In genomic region chr2:130738019-130738418, GRCm38 (mm10) we compare ENCODE assay signal across 31 mouse cellular contexts. TPM values are rescaled to one million over a fixed set of nuclear protein-coding genes. Genes with fewer than 3 reads are reported as not detected.
DNase-seq lines count a peak whose midpoint lies in the region; ATAC-seq and TF ChIP-seq lines count a peak whose summit lies in the region.
"Had no signal": no experiment of that assay in that cellular context is flagged by ENCODE, and none has a peak within 500 bp of the region (broad histone marks: within the 10 kb centered on the region; RNA-seq: fewer than 3 reads in every experiment).

No protein-coding gene starts in this region.

- WGBS in heart, postnatal 0 days: 70% methylated on average over 6 of the region's 6 CpGs

- TF ChIP-seq CTCF in heart, postnatal 0 days (IDR thresholded peaks at IDR 0.05; ENCODE audit: low read depth): no peak

- no peaks in the 10 kb centered on the region for H3K27me3 ChIP-seq in heart, postnatal 0 days (ENCODE audit: control insufficient read depth, insufficient read depth, low read length)
- H3K27me3 ChIP-seq: embryonic facial prominence, embryonic 15.5 days; forebrain, embryonic 12.5 days; hindbrain, embryonic 12.5 days; intestine, embryonic 15.5 days; limb, embryonic 12.5 days; liver, embryonic 15.5 days; midbrain, embryonic 15.5 days; neural tube, embryonic 15.5 days had no signal

- intact Hi-C loops in left cerebral cortex, postnatal 10 days (cut with DNase I): no loop called here

- H3K4me3 ChIP-seq in heart, postnatal 0 days (ENCODE audit: low read depth, low read length): no peak overlapping the region
- H3K4me3 ChIP-seq: embryonic facial prominence, embryonic 10.5 days; embryonic facial prominence, embryonic 15.5 days; forebrain, embryonic 12.5 days; hindbrain, embryonic 12.5 days; intestine, embryonic 15.5 days; limb, embryonic 12.5 days; liver, embryonic 15.5 days; midbrain, embryonic 10.5 days; midbrain, embryonic 15.5 days; neural tube, embryonic 15.5 days had no signal

- no peak overlapping the region for H3K4me2 ChIP-seq in heart, postnatal 0 days (ENCODE audit: low read depth, low read length)
- H3K4me2 ChIP-seq: embryonic facial prominence, embryonic 15.5 days; forebrain, embryonic 12.5 days; hindbrain, embryonic 12.5 days; intestine, embryonic 15.5 days; limb, embryonic 12.5 days; liver, embryonic 15.5 days; lung, embryonic 14.5 days; midbrain, embryonic 15.5 days; neural tube, embryonic 15.5 days had no signal

- no peaks in the 10 kb centered on the region for H3K9me3 ChIP-seq in heart, postnatal 0 days (replicated peaks; ENCODE audit: control insufficient read depth, low read length)
- H3K9me3 ChIP-seq: embryonic facial prominence, embryonic 10.5 days; embryonic facial prominence, embryonic 15.5 days; forebrain, embryonic 12.5 days; hindbrain, embryonic 12.5 days; intestine, embryonic 15.5 days; limb, embryonic 12.5 days; liver, embryonic 15.5 days; midbrain, embryonic 10.5 days; midbrain, embryonic 15.5 days; neural tube, embryonic 15.5 days had no signal

- no peak for TF ChIP-seq EP300 in heart, postnatal 0 days (IDR thresholded peaks at IDR 0.05; ENCODE audit: low read depth)

- no peak for DNase-seq in heart, postnatal 0 days (ENCODE audit: low spot score)
- no peak for DNase-seq in heart, postnatal 4 days
- DNase-seq in left cerebral cortex, adult 18-20 months (ENCODE audit: low spot score in 2 of 2): peak; percentile 63 to 64
- DNase-seq in left cerebral cortex, postnatal 10 days (ENCODE audit: extremely low spot score in 1 of 2, low spot score in 2 of 2): no peak
- peak; percentile 84 for DNase-seq in brain, adult 2 months (ENCODE audit: low read depth, low spot score)
- DNase-seq in left cerebral cortex, adult 9 months (ENCODE audit: low spot score in 2 of 2): peak; percentile 48 to 56
- no peak for DNase-seq in lung, postnatal 10 days
- no peak for DNase-seq in adrenal gland, adult (ENCODE audit: inconsistent age in 2 of 2, low spot score in 1 of 2)
- DNase-seq: adrenal gland, adult 8-10 months; cerebellum, adult 8-10 months; cerebellum, postnatal 25 days; gastrocnemius, postnatal 14 days; kidney, adult 2 months; kidney, postnatal 36 days; lung, embryonic 14.5 days; retina, postnatal 1 day; thymus, postnatal 4 days had no signal

- 0 out of 2 replicates have a peak overlapping the region, but pooled peaks have one; percentile 20 for H3K27ac ChIP-seq in heart, postnatal 0 days (ENCODE audit: low read depth)
- H3K27ac ChIP-seq: embryonic facial prominence, embryonic 10.5 days; embryonic facial prominence, embryonic 15.5 days; forebrain, embryonic 12.5 days; hindbrain, embryonic 12.5 days; hindbrain, postnatal 0 days; intestine, embryonic 15.5 days; limb, embryonic 12.5 days; liver, embryonic 15.5 days; midbrain, embryonic 10.5 days; midbrain, embryonic 15.5 days; neural tube, embryonic 15.5 days had no signal

- H3K36me3 ChIP-seq in heart, postnatal 0 days (replicated peaks; ENCODE audit: control insufficient read depth, insufficient read depth, low read length): peaks cover 96% of the 10 kb centered on the region

- ATAC-seq in heart, postnatal 0 days (ENCODE audit: insufficient read depth, low read depth): no peak
- ATAC-seq: CD4-positive, CD25-positive, alpha-beta regulatory T cell, adult 4 months; hindbrain, postnatal 0 days; intestine, embryonic 15.5 days; midbrain, embryonic 15.5 days had no signal

- no peak overlapping the region for H3K9ac ChIP-seq in heart, postnatal 0 days (replicated peaks; ENCODE audit: low read depth, low read length)
- H3K9ac ChIP-seq: embryonic facial prominence, embryonic 15.5 days; forebrain, embryonic 12.5 days; hindbrain, embryonic 12.5 days; intestine, embryonic 15.5 days; limb, embryonic 12.5 days; liver, embryonic 15.5 days; lung, embryonic 14.5 days; midbrain, embryonic 15.5 days; neural tube, embryonic 15.5 days had no signal

- H3K4me1 ChIP-seq in heart, postnatal 0 days (ENCODE audit: control insufficient read depth, insufficient read depth): no peaks in the 10 kb centered on the region
- H3K4me1 ChIP-seq: hindbrain, embryonic 12.5 days; intestine, embryonic 15.5 days; limb, embryonic 12.5 days; liver, embryonic 15.5 days; midbrain, embryonic 15.5 days; neural tube, embryonic 15.5 days had no signal

RNA-seq across cellular contexts. Expression of gene Slc4a11, which starts 40.7 kb away (rescaled TPM):
- total RNA-seq in heart, postnatal 0 days (2014; rRNA removed; ENCODE audit: low replicate concordance): 0.99 and 1.1 TPM in 2 replicates
- 0.03 and 0.07 TPM in 2 replicates for polyA plus RNA-seq in heart, postnatal 0 days (2015; fragmentation: Nextera tagmentation; extraction: Ambion mirVana)
- total RNA-seq in heart, postnatal 4 days (2021): under 1 TPM; 0.12 to 0.16 TPM
- total RNA-seq in left cerebral cortex, adult 18-20 months (2021): 1 to 10 TPM; 2.1 to 4.4 TPM
- under 1 TPM; 0.39 to 0.58 TPM for total RNA-seq in left cerebral cortex, postnatal 10 days (2021)
- total RNA-seq: liver, adult 2 months; megakaryocyte progenitor cell, adult 5-6 weeks had no signal

Comparison
In these comparisons a context has a peak if more than half of its experiments do, and no peak if none do; other contexts are left out.
1. DNase-seq: peak in left cerebral cortex, adult 18-20 months (2 of 2), brain, adult 2 months (single experiment) and left cerebral cortex, adult 9 months (2 of 2); none in heart, postnatal 0 days (single experiment), heart, postnatal 4 days (single experiment), left cerebral cortex, postnatal 10 days (0 of 2), lung, postnatal 10 days (single experiment) and adrenal gland, adult (0 of 2).